Mouse (Mus musculus): ENCODE measurements around the gene Tuba1a. TPM values are rescaled to one million over a fixed set of nuclear protein-coding genes. Genes with fewer than 3 reads are reported as not detected.
"Not testable (repeated sequence)": the region's sequence is repeated elsewhere in the genome, so short reads cannot be mapped to it uniquely, and the experiment has no call there.

Tuba1a gene
- total RNA-seq, 2 experiments from 2014 or later: 817 to 827 TPM

DNA sequence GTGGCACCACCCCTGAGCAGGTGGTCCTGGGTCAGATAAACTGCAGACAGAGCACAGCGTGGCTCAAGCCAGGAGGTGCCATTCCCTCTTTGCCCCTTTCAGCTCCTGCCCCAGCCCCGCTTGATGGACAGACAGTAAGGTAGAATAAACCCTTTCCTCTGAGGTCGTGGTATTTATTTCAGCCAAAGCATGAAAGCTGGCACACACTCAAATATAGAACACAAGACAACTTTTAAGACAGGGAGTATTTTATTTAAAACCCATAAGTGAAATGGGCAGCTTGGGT lies 4.0 kb downstream of the Tuba1a start:
- intact Hi-C loops (cut with DNase I): no loop called here
- Histone ChIP-seq H3K27ac (no peak overlapping the region), H3K4me3 (no peak overlapping the region)
- no peak for TF ChIP-seq CTCF (IDR thresholded peaks at IDR 0.05)
- no peak for DNase-seq (ENCODE audit: extremely low spot score in 1 of 2, low spot score in 2 of 2)

DNA sequence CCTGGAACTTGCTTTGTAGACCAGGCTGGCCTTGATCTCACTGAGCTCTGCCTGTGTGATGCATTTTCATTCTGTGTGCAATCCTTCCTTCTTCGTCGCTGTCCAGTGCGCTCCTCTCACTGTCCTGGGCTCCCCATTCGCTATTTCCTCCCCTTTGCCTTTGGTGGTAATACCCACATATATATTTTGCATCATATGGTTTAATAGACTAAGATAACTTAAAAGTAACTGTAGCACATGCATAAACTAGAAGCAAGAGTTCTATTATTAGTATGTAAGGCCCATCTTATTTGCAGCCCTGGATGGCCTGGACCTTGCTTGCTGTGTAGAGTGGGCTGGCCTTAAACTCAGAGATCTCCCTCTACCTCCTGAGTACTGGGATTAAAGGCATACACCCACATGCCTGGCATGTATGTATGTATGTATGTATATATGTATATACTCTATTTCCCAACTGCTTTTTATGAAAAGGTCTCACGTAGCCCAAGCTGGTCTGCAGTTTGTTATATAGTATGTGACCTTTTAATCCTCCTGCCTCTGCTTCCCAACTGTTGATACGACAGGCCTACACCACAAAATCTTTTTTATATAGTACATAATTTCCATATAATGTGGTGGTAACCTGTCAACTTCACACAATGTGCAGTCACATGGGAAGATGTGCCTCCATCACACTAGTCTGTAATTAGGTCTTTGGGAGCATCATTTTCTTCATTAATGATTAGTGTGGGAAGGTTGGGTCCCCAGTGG lies 4.5 kb downstream of the Tuba1a start:
- no peak for TF ChIP-seq CTCF (IDR thresholded peaks at IDR 0.05)
- Histone ChIP-seq H3K4me3 (no peak overlapping the region), H3K27ac (no peak overlapping the region)
- DNase-seq (ENCODE audit: extremely low spot score in 1 of 2, low spot score in 2 of 2): no peak
- intact Hi-C loops (cut with DNase I): no loop called here

- Histone ChIP-seq H3K4me3 (no peak overlapping the region), H3K27ac (no peak overlapping the region)
- DNase-seq (ENCODE audit: extremely low spot score in 1 of 2, low spot score in 2 of 2): no peak
- TF ChIP-seq CTCF (IDR thresholded peaks at IDR 0.05): no peak
- intact Hi-C loops (cut with DNase I): no loop called here
Observed at GRCm38 (mm10) chr15:98948382-98948781, 5.1 kb downstream of the Tuba1a start.

- intact Hi-C loops (cut with DNase I): no loop called here
- Histone ChIP-seq H3K4me3 (no peak overlapping the region), H3K27ac (no peak overlapping the region)
- no peak for DNase-seq (ENCODE audit: extremely low spot score in 1 of 2, low spot score in 2 of 2)
- TF ChIP-seq CTCF (IDR thresholded peaks at IDR 0.05): no peak
Observed at GRCm38 (mm10) chr15:98947884-98948283, 5.6 kb downstream of the Tuba1a start.

GRCm38 (mm10) chr15:98943133-98943532 lies 10.4 kb downstream of the Tuba1a start:
- H3K27ac ChIP-seq: no peak overlapping the region
- no peak for TF ChIP-seq CTCF (IDR thresholded peaks at IDR 0.05)
- intact Hi-C loops (cut with DNase I): no loop called here

GRCm38 (mm10) chr15:98942081-98942480 lies 11.4 kb downstream of the Tuba1a start:
- TF ChIP-seq CTCF (IDR thresholded peaks at IDR 0.05): no peak
- intact Hi-C loops (cut with DNase I): no loop called here
- DNase-seq (ENCODE audit: extremely low spot score in 1 of 2, low spot score in 2 of 2): no peak

More at GRCm38 (mm10) chr15:98943133-98943532, 10.4 kb downstream of the Tuba1a start:
- no peak for DNase-seq (ENCODE audit: extremely low spot score in 1 of 2, low spot score in 2 of 2)
- no peak overlapping the region for H3K4me3 ChIP-seq

GRCm38 (mm10) chr15:98941539-98941938 lies 12.0 kb downstream of the Tuba1a start:
- TF ChIP-seq CTCF (IDR thresholded peaks at IDR 0.05): no peak
- intact Hi-C loops (cut with DNase I): no loop called here
- no peak overlapping the region for H3K4me3 ChIP-seq
- no peak overlapping the region for H3K27ac ChIP-seq
- DNase-seq (ENCODE audit: extremely low spot score in 1 of 2, low spot score in 2 of 2): no peak

More at GRCm38 (mm10) chr15:98942081-98942480, 11.4 kb downstream of the Tuba1a start:
- Histone ChIP-seq H3K4me3 (no peak overlapping the region), H3K27ac (no peak overlapping the region)

DNA sequence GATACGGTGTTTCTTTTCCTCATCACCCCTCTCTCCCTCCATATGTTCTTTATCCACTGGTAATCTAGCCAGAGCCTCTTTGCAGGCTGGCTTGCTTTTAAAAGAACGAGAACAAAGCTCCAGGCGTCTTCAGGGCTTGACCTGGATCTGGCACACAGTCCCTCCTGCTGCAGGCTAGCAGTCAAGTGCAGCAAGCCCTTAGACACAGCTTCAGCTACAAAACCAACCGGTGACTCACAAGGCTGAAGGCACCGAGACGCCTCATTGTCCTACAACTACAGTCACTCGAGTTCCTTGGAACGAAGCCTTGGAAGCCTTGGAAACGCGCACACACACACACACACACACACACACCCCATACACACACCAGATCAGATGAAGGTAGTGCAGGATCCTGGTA lies 12.7 kb downstream of the Tuba1a start:
- no peak overlapping the region for H3K4me3 ChIP-seq
- DNase-seq (ENCODE audit: extremely low spot score in 1 of 2, low spot score in 2 of 2): no peak
- intact Hi-C loops (cut with DNase I): no loop called here
- no peak overlapping the region for H3K27ac ChIP-seq
- TF ChIP-seq CTCF (IDR thresholded peaks at IDR 0.05): no peak

GRCm38 (mm10) chr15:98934217-98934839 lies 19.2 kb downstream of the Tuba1a start, which contains the start of gene Tuba1b:
TSS of gene Tuba1b (minus strand) at chr15:98934565.
- intact Hi-C loops (cut with DNase I): loop anchor here (1.0 kb wide), 2 partner anchors 19 to 59 kb away; partner anchors contain the start of genes Gm49450 and Tuba1a
- Histone ChIP-seq H3K27ac (peak within 1 kb of the TSS; percentile 98), H3K4me3 (peak within 1 kb of the TSS; percentile 86)
- peak; percentile 9; the same call in 1 of the 2 replicates for TF ChIP-seq CTCF (IDR thresholded peaks at IDR 0.05)
- DNase-seq (ENCODE audit: extremely low spot score in 1 of 2, low spot score in 2 of 2): peak; percentile 91

DNA sequence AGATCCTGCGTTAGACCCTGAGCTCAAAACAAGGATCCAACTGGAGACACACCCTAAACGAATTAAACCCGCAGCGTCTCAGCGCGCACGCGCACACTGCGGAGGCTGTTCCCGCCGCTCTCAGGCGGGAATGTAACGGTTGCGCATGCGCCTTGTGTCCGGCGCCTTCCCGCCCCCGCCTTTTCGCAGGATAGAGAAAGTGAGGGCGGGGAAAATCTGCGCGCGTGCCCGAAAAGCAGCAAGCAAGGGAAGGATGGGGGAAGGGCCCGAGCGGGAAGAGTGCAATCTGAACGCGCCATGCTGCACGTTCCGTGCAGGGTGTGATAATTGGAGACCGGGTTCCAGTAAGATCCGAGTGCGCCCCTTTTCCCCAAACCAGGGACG lies 19.7 kb downstream of the Tuba1a start:
- Histone ChIP-seq H3K27ac (peak overlapping the region; percentile 98), H3K4me3 (peak overlapping the region; percentile 86)
- TF ChIP-seq CTCF (IDR thresholded peaks at IDR 0.05): no peak
- intact Hi-C loops (cut with DNase I): loop anchor here (1.0 kb wide), 2 partner anchors 19 to 59 kb away; partner anchors contain the start of genes Gm49450 and Tuba1a
- peak; percentile 95 to 97 for DNase-seq (ENCODE audit: extremely low spot score in 1 of 2, low spot score in 2 of 2)

- peak overlapping the region; percentile 98 for H3K27ac ChIP-seq
- intact Hi-C loops (cut with DNase I); DNase-seq (ENCODE audit: extremely low spot score in 1 of 2, low spot score in 2 of 2): not testable (repeated sequence)
- peak overlapping the region; percentile 86 for H3K4me3 ChIP-seq
Observed at GRCm38 (mm10) chr15:98933004-98933671, 20.4 kb downstream of the Tuba1a start.

- Histone ChIP-seq H3K27ac (no peak overlapping the region), H3K4me3 (0 out of 2 replicates have a peak overlapping the region, but pooled peaks have one; percentile 13)
- no peak for DNase-seq (ENCODE audit: extremely low spot score in 1 of 2, low spot score in 2 of 2)
- TF ChIP-seq CTCF (IDR thresholded peaks at IDR 0.05): no peak
- intact Hi-C loops (cut with DNase I): no loop called here
Observed at GRCm38 (mm10) chr15:98930998-98931397, 22.5 kb downstream of the Tuba1a start.

Data from left cerebral cortex, adult 2 months (tissue).